Mouse (Mus musculus) G1E (cell line): Measurements from ENCODE around the gene Gm16253.

Experiments
- CTCF ChIP-seq: IDR thresholded peaks from 2 replicates; pipeline ENCODE4 v1.5.1; 2012; ENCODE audit warnings: low read depth, low read length, inconsistent platforms, mixed read lengths
- GATA1 ChIP-seq: IDR thresholded peaks from 2 replicates; pipeline ENCODE4 v1.6.1; 2012; ENCODE audit warnings: borderline replicate concordance, low read length, inconsistent platforms, mixed read lengths

DNA sequence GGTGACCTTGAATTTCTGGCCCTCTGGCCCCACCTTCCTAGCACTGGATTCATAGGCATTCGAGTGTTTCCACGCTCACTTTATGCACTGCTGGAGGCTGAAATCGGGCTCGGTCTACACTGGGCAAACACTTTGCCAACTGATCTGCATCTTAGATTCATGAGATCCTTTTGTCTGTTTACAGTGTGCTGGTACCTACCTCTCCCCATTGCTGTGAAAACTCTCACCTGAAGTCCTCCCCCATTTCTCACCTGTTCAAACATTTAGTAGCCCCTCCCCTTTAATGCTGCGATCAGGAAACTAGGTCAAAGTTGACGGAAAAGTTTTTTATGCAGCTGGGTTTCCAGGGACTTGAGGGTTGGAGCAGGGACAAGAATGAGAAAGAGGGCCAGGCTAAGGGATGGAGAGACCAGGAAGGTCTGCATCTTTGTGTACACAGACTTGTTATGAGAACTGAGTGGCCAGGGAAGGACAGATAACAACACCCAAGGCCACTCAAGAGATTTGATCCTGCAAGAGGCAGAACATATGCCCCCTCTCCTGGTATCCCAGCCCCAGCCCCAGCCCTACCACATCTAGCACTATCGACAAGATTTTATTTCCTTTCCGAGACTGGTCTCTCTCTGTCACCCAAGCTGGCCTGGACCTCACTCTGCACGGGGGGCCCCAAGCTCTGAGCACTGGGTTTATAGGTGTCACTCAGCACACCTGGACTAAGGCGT, 12.7 kb upstream of the Gm16253 start:
- TF ChIP-seq CTCF (no peak), GATA1 (no peak)
